Mouse (Mus musculus) bone marrow macrophage, adult 2 months (primary cell): ENCODE results near the gene Pdia3.

Experiments
- CTCF ChIP-seq: IDR thresholded peaks from 2 replicates; pipeline ENCODE4 v1.5.1; 2012; ENCODE audit warnings: low read depth, mild to moderate bottlenecking, low read length, moderate library complexity
- POLR2A ChIP-seq: IDR thresholded peaks from 2 replicates; pipeline ENCODE4 v1.6.1; 2012; ENCODE audit warnings: mild to moderate bottlenecking, low read depth, low read length, borderline replicate concordance

GRCm38 (mm10) chr2:121418476-121418875 is 4.9 kb downstream of the Pdia3 start:
- TF ChIP-seq CTCF = no peak
- TF ChIP-seq POLR2A = no peak
